Mouse (Mus musculus) layer of hippocampus, postnatal 14 days (tissue): ENCODE results near the gene Rnf227. TPM values are rescaled to one million over a fixed set of nuclear protein-coding genes. Genes with fewer than 3 reads are reported as not detected.

Experiments used
- DNase-seq, 2 experiments: peaks; one replicate each; pipeline ENCODE4 v3.0.0; 2021 to 2022; ENCODE audit warnings: low spot score in 2 of 2, mixed read lengths in 1 of 2
- total RNA-seq, 2 experiments: library from RNA; stranded (reverse); gene quantifications; 2 replicates each; pipeline ENCODE4 v1.2.3; 2021

Gene Rnf227
- total RNA-seq, 2 experiments from 2014 or later, result 71.7 to 76.9 TPM

DNA sequence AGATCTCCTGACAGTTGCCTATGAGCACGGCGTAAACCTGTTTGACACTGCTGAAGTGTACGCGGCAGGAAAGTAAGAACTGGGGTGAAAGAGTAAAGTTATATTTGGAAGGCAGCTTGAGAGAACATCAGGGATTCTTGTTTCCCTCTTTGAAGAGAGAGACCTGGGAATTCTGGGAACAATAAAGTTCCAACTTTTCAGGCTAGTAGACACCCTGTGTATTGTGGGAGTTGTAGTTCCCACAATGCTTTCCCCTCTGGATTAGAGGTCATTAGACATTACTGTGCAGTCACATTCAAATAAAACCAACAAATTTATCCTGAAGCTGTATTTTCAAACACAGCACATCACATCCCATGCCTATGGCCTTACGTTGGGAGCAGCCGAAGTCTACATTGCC is 11.7 kb upstream of the Rnf227 start:
- no peak for DNase-seq

DNA sequence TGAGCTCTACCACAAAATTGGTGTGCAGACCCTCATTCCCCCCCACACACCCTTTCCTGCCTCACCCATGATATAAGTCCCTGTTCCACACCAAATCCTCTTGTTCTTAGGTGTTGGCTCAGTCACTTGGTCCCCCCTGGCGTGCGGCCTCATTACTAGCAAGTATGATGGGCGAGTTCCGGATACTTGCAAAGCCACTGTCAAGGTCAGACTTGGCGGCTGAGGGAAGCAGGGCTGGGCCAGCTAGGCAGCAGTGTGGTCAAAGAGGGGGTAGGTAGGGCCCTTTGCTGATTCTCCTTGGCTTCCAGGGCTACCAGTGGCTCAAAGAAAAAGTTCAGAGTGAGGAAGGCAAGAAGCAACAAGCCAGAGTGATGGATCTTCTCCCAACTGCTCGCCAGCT is 9.1 kb upstream of the Rnf227 start:
- no peak for DNase-seq

DNA sequence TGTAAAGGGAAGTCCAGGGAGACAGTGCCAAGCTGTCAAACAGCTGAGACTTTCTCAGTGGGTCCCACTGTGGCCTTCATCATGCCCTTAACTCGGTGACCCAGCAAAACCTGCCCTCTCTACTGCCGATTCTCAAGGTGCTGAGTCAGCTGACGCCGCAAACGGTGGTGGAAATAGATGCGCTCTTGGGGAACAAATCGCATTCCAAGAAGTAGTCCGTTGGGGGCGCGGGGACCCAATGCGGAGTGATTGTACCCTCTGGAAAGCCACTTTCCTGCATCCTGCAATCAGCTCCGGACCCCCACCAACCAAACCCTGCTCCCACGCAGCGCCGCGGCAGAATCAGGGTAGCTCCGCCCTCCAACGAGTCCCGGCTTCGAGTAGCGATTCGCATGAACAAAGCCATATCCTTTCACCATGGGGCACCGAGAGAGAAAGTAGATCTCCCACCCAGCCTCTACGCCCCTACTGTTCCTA is 8.3 kb upstream of the Rnf227 start:
- DNase-seq, result peak; percentile 84 to 85

DNA sequence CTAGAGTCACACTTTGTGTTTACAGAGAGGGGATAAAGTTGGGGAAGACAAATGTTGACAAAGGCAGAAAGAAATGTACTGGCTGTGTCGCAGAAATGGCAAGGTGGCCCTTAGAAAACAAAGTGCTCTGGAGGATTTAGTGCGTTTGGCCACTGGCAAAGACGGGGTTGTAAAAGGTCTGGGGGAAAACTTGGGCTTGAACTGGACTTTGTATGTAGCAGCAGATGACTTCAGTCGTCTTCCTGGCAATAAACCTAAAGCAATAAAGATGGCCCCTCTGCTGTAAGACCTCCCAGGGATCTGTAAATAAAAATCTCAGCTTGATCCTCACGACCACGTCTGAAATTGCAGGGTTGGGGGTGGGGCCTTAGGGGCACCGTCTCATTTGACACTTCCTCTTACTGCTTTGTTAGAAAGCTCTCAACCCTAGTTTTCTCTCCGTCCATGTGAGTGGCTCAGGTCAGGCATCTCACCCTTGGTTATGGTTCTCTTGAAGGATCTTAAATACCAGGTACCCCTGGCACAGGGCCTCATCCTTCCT is 7.5 kb upstream of the Rnf227 start:
- DNase-seq, result no peak

DNA sequence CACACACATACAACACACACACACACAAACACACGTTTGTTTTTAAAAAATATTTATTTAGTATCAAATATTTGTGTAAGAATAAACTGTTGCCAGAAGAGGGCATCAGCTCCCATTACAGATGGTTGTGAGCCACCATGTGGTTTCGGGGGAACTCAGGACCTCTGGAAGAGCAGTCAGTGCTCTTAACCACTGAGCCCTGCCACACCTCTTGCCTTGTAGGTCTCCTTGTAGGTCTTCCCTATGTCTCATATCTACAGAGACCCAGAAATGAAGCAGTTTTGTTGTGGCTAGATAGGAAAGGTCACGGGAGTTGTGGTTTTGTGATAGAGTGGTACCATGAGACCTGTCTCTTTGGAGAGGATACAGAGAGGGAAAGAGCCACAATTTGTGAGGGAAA is 6.3 kb upstream of the Rnf227 start:
- no peak for DNase-seq

DNA sequence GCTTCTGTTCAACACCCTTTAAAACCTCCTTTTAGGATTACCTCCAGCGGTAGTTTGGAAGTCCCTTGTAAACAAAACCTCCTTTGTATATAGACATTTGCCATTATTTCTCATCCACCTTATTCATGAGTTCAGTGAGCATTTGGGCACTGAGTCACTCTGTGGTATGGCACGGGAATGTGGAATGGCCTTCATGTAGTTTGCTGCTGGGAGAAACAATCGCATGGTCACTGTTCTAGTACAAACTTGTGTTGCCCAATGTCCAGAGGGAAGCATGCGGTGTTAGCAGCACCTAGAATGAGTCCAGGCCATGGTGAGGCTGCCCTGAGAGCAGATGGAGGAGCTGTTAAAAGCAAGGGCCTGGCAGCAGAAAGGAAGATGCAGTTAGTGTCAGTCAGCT is 5.5 kb upstream of the Rnf227 start:
- DNase-seq, result no peak

DNA sequence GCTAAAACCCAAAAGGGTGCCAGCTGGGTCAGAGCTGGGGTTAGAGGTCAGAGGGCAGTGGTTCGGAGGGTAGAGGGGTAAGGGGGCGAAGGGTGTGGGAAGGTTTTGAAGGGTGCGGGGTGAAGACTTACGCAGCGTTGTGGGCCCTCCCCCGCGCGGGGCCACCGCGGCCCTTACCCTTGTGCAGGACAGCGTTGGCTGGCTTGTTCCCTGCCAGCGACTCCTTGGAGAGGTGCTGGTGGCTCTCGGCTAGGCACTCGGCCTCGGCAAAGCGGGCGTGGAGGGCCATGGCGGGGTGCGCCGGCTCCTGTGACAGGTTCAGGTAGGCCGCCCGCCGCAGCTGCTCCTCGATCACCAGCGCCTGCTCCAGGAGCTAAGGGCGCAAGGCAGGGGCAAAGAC is 6.2 kb downstream of the Rnf227 start:
- no peak for DNase-seq

DNA sequence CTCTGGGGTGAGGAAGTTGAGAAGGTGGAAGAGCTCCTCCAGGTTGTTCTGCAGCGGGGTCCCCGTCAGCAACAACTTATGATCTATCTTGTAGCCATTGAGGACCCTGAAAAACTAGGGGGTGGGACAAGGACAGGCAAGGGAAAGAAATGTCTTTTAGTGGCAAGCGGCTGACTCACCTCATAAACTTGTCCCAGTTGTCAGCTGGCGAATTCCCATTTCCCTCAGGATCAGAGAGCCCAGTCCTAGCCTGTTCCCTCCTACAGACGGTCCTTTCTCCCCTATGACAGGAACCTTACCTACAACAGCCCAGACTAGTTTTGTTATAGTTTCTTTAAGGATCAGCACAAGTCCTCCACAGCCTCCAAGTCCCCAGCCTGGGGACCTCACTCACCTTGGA is 16.3 kb downstream of the Rnf227 start:
- no peak for DNase-seq

DNA sequence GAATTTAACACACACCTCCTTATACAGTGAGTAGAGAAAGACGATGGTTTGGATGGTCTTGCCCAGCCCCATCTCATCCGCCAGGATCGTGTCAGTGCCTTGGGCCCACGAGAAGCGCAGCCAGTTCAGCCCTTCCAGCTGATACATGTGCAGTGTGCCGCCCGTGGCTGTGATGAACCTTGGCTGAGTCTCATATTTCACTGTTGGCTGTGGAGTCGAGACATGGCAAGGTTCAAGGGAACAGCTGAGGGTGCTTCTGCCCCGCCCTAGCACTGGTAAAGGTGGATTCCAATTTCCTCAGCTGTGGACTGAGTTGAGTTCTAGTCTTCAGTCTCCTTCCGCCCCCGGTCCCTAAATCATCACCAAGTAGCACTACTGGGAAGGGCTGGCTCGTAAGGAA is 17.4 kb downstream of the Rnf227 start:
- no peak for DNase-seq

DNA sequence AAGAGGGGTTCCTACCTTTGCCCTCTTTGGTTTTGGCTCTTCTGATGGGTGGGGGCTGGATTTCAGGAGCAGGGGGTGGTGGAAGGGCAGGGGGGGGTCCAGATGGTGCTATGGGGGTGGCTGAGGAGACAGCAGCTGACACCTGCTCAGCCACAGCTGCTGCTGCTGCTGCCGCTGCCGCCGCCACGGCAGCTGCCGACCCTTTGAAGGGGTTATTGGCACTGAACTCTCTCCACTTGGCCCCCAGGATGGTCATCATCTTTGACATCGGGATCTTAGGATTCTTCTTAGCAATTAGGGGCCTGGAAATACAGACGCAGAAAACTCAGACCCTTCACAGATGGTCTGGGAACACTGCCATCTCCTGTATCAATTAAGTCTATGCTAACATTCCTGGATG is 21.8 kb downstream of the Rnf227 start:
- DNase-seq, result no peak

DNA sequence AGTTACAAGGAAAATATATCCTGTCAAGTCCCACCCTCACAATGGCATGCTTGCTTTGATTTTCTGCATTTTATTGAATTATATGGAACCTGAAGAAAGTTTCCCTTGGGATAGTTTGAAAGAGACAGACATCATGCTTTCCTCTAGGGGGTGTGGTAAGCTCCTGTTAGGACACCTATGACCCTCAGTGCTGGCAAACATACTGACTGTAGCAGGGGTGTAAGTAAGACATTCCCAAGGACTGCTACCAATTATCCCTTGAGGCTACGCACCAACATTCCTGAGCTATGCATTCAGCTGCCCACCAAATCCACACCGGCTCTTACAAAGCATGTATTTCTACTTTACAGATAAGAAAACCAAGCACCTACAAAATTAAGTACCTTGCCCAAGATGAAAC is 22.2 kb downstream of the Rnf227 start:
- no peak for DNase-seq

DNA sequence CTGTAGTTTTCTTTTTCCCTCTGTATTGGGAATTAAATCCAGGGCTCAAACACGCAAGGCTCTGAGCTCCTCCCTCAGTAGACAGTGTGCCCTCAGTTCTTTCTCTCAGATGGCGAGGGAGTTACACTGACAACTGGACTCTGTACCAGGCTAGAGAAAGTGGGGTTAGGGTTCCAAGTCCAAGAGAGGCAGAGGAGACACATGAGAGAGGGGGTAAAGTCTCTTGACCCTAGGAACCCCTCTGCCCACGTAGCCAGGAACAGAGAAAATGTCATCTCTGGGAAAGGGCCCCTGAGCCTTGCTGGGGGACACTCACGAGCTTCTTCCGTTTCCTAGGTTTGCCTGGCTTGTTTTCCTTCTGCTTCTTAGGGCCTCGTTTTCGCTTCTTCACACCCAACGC is 24.1 kb downstream of the Rnf227 start:
- no peak for DNase-seq

DNA sequence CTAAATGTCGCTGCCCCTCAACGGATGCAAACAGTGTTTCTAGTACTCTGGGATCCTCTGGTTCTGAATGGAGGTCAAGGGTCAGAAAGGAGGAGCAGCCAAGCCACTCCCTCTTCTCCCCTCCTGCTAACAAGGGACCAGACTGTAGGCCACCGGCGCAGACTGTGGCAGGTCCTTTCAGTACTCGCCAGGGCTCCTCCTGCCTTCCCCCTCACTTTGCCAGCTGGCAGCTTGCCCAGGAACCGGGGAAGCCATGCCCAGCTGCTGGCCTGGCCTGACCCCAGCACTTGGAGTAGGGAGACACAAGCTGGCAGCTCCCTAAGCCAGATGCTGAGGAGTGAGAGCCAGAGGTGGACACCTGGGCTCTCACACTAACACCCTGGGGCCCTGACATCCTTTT is 24.6 kb downstream of the Rnf227 start:
- peak; percentile 92 to 94 for DNase-seq

DNA sequence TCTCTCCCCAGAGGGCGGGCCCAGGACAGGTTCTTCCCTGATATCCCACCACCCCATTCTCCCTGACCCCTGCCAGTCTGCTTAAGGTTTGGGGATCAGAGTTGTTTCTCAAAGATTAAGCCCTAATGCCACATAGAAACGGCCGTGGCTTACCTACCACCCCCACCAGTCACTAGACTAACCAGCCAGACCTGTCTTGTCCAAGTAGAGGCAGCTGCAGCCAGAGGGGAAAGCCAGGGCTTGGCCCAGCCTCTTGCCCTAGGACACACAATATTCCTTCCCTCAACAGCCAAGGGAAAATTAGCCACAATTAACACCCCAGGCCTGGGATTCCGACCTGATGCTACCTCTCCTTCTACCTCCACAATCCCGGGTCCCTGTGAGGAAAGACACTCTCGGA is 25.5 kb downstream of the Rnf227 start:
- no peak for DNase-seq

DNA sequence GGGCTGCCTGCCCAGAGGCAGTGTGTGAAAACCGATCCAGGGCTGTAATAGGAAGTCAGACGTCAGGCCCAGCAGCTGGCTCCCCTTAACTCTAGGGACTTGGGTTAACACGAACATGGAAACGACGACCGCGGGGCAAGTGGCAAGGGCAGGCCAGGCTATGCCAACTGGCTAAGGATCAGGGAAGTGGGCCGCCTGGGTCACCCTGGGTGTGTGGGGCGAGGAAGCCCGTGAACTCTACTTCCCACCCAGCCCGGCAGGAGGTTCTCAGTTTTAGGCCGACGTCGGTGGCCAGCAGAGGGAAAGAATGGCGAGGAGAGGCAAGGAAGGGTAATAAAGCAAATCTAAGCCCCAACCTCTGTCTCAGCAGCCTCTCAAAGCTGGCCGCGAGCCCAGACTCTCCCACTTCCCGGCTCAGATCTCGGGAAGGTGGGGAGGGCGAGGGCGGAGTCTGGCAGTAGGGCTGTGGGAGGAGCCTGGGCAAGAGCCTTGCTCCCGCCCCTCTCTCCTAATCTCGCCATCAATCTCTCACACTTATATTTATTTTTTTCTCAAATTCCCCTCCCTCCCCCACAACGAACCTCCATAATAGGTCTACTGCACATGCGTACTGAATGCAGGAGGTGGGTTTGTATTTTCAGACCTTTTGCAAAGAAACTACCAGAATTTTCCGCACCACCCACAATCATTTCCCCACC is 26.0 kb downstream of the Rnf227 start:
- peak; percentile 92 to 96 for DNase-seq

DNA sequence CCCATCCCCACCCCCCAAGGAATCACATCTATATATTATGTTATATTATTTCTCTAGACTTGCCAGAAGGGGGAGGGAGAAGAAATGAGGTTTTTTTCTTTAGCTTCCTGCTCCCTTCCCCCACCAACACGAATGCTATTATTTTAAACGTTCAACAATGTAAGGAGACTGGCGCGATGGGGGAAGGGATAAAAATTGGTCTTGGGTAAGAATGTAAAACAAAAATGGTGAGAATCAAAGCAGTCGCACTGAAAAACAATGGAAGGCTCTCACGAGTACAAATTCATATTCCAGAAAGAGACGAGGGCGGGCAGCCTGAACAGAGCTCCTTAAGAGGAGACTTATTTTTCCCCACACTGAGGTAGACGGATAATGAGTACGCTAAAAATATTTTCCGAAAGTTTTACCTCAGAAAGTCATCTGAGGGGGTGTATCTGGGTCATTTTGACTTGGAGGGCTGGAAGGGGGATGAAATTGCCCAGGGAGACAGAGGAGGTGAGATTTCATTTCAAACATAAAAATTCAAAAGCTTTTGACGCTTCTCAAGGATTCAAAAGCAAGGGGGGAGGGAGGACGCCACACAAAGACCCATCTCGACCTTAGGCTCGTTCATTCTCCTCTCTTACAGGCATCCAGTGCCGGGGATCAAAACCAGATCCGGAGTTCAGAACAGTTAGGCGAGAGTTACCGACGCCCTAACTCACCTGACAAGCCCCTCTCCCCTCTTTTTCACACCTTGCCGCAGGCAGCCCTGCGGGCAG is 26.8 kb downstream of the Rnf227 start:
- DNase-seq, result peak in 1 of 2 experiments; percentile 60

DNA sequence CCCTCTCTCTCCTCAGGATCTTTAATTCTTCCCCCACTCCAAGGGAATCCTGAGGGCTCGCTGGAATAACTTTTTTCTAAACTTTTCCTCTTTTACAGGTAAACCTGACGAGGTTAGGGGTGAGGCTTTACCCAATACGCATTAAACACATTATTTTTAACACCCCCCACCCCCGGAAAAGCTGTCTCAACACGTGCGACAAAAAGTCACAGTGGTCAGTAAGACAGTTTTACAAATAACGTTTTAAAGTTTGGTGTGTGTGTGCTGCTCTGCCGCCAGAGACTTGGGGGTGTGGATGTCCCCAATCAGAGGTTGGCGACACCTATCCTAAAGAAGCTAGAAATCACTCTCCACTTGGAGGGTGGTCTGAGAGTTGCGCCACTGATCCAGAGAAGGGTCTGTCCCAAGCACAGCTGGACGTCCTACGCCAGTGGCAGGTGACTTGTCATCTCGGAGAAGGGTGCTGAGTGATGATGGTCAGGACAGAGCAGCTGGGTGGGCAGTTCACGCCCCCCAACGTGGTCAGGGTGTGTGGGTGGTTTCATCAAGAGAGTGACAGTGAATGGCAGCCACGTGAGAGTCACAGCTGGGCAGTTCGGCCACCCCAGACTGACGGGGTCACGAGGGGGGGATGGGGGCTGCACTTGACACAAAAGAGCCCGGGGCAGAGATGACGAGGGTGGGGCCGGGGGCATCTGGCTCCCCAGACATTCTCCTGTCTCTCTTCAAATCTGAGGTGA is 27.5 kb downstream of the Rnf227 start:
- no peak for DNase-seq

DNA sequence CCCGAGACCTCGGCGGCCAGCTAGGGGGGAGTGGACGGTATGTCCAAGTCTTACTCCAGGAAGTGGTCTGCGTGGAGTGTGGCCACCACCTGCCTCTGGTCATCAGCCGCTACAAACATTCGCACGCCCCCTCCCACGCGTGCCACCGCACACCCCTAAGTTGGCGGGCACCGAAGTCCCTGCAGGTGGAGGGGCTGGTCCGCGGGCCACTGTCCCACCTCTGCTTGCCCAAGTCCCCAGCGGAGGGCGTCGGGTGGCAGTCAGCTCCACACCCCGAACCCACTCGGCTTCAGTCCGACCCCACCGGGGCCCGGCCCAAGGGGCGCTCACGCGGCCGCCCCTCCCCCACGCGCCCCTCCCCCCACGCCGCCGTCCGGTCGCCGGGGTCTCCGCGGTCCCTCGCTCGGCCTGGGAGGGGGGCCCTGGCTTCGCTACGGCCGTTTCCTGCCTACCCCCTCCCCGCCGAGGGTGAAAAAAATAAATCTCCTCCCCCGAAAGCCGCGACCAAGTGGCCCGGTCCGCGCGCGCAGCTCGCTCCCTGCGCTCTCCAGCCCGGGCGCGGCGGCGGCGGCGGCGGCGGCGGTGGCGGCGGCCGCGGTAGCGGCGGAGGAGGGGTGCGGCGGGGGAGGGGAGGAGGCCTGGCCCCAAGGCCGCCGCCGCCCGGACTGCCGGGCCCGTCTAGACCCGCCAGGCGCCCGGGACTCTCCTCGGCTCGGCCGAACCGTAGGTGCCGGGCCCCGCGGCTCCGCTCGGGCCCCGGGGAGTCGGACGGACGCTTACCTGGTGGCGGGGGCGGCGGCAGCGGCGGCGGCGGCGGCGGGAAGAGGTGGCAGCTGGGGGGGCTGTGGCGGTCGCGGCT is 28.3 kb downstream of the Rnf227 start:
- DNase-seq, result no peak

DNA sequence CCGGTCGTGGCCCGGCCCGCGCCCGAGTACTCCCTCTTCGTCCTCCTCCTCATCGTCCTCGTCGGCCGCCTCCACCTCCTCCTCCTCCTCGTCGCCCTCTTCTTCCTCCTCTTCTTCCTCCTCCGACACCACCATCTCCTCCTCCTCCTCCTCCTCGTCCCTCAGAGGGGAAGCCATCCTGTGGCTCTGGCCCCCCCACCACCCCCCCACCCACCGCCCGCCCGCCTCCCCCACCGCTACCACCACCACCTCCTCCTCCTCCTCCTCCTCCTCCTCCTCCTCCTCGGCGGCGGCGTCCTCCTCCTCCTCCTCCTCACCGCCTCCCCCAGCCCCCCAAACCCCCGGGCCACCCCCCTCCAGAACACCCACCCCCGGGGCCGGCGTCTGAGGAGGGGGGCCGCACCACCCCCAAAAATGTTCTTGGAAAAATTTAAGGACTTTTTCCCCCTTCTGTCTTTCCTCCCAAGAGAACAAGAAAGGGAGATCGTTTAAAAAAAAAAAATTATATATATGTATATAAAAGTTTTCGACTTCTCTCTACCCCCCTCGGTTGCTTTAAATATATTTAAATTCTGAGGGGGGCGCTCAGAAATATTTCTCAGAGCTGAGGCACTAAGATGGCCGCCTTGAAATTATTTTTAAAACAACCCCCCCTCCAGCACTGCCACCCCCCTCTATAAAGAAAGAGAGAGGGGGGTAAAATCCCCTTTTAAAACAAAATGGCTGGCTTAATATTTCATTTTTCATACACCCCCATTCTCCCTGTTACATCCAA is 29.1 kb downstream of the Rnf227 start, which contains the start of gene Chd3:
TSS of gene Chd3 (minus strand) at position 192 of the 775 bp plus-strand sequence.
- DNase-seq, result no peak
